Mouse (Mus musculus) ovary, adult 18-20 months (tissue): ENCODE results near the gene Adat2.

Experiments used
- DNase-seq: peaks from one replicate; pipeline ENCODE4 v3.0.0; 2022; ENCODE audit warnings: low spot score, mixed read lengths

Gene Adat2

GRCm38 (mm10) chr10:13596073-13596472 is 43.4 kb downstream of the Adat2 start:
- DNase-seq = no peak

DNA sequence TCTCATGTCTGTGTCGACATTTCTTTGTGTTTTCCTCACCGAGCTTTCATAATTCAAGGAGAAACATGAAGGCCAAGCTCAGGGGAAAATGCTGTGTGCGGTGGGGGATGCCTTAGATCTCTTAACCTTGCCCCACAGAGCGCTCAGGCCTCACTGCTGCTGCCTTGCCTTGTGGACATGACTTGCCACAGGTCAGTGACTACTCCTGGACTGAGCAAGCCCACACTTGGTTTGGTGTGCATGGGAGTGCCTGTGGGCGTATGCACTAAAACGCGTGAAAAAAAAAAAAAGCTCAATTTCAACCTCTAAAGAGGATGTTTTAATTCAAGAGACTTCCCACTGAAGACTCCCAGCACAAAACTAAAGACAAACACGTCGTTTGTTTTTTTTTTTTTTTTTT is 44.2 kb downstream of the Adat2 start:
- no peak for DNase-seq

DNA sequence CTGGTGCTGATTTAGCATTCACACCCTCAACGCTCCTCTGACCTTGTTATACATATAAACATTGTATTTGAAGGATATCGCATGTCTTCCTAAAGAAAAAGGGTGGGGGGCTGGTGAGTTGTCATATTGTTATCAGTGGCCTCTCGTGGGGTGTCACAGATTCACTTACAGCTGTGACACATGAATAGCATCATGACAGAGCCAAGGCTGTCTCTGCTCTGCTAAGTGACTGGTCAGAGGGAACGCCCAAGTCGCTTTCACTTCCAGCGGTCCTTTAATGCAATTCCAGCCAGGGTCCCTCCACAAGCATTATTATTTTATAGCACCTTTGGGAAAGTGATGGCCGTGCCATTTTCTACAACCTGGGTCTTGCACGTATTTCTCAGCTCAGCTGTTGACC is 44.8 kb downstream of the Adat2 start:
- no peak for DNase-seq

- no peak for DNase-seq
These were observed 48.2 kb downstream of the Adat2 start for GRCm38 (mm10) chr10:13600926-13601325.
